Mouse (Mus musculus) ovary, postnatal 10 days (tissue): ENCODE measurements around the gene Slc7a12.

Experiments used
- DNase-seq: peaks from one replicate; pipeline ENCODE4 v3.0.0; 2022; ENCODE audit warnings: low spot score

The Slc7a12 gene

DNA sequence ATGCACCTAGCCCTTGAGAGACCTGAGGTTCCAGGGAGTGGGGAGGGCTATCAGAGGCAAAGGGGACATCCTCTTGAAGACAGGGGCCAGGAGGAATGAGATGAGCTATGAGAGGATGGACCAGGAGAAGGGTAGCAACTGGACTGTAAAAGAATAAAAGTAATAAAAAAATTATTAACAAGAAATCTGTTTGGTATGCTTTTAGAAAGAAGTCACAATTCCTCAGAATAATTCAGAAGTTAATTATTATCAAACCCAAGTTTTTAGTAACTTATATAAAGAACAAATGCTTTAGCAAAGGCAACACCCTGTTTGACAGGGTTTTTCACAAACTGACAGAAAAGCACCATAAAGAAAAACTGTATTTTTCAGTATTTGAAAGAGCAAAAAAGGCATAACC, at the start of gene Slc7a12:
Gene Slc7a12, plus strand, starts transcription at position 301 of the 400 bp plus-strand sequence.
- DNase-seq: no peak

DNA sequence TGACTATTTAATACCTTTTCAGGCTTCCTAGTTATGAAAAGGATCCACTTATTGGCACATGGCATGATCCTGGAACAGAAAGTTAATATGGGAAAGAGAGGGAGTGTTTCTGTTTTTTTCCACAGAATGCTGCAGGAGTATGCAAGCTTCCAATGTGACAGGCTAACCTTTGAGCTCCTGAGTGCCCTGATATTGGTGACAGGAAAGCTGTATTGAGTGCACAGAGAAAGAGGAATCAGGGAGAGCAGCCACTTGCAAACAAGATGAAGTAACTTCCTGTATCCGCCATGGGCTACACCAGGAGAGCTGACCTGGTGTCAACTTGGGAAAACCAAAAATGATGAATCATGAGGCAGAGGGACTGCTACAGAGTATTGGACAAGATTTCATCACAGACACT, 48.1 kb upstream of the Slc7a12 start:
- DNase-seq: no peak

DNA sequence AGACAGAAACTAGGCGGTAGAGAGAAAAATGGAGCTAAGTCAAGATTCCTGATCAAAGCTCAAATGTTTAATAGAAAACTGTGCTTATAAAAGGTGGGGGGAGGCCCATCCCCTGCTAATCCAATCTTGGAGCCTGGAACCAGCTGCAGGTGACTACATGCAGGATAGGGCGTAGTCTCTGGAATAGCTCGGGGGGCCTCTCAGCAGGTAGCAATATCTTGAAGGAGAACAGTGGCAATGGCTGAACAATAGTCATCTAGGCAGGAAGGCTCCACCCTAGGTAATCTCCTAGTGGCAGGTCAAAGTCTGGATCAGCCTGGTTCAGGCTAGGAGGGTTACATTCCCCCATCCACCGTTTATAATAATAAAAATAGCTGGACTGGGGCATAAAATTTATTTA, 34.5 kb upstream of the Slc7a12 start:
- no peak for DNase-seq

DNA sequence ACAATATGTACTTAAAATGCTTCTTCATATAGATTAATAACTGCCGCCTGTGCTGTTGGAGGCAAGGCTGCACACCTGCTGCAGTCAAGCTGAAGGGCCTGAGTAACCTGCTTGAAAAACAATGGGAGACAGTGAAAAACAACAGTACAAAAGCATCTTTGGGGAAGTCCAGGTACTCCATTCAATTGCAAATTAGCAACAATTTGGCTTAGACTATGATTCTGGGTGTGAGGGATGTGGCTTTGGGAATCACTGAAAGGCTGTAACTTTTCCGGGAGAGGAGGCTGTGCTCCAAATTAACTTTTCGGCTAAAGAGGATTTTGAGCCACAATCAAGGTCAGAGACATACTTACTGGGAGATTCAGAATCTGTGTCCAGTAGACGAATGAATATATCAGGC, 33.8 kb upstream of the Slc7a12 start:
- DNase-seq: no peak
